Comparison of ENCODE assay signal across 9 mouse cellular contexts in genomic region chr8:120517666-120518410, GRCm38 (mm10).
DNase-seq lines count a peak whose midpoint lies in the region; ATAC-seq lines count a peak whose summit lies in the region.
"Had no signal": no experiment of that assay in that cellular context is flagged by ENCODE, and none has a peak within 500 bp of the region (broad histone marks: within the 10 kb centered on the region; RNA-seq: fewer than 3 reads in every experiment).

No protein-coding gene starts in this region.

- H3K36me3 ChIP-seq in kidney, embryonic 14.5 days (ENCODE audit: control insufficient read depth, insufficient read depth, low read length) = no peaks in the 10 kb centered on the region
- no peaks in the 10 kb centered on the region for H3K36me3 ChIP-seq in forebrain, embryonic 12.5 days (replicated peaks)
- no peaks in the 10 kb centered on the region for H3K36me3 ChIP-seq in hindbrain, embryonic 10.5 days

- ATAC-seq in kidney, embryonic 14.5 days (ENCODE audit: low FRiP score, low TSS enrichment) = no peak
- ATAC-seq in forebrain, embryonic 12.5 days (ENCODE audit: low FRiP score) = no peak
- no peak for ATAC-seq in monocyte, adult 5-6 weeks (replicated peaks; ENCODE audit: insufficient number of reproducible peaks, low FRiP score, low TSS enrichment, poor library complexity, severe bottlenecking)

- no peaks in the 10 kb centered on the region for H3K9me3 ChIP-seq in kidney, embryonic 14.5 days (ENCODE audit: control insufficient read depth, low read length)
- H3K9me3 ChIP-seq in forebrain, embryonic 12.5 days = no peaks in the 10 kb centered on the region
- no peaks in the 10 kb centered on the region for H3K9me3 ChIP-seq in hindbrain, embryonic 10.5 days

- WGBS in kidney, embryonic 14.5 days = 21% methylated on average over 11 of the region's 11 CpGs
- WGBS in forebrain, embryonic 12.5 days = 41% methylated on average over 11 of the region's 11 CpGs
- 44% methylated on average over 11 of the region's 11 CpGs for WGBS in hindbrain, embryonic 10.5 days

- no peak for DNase-seq in kidney, postnatal 14 days
- peak; percentile 34 for DNase-seq in hindbrain, embryonic 10.5 days (ENCODE audit: low spot score)
- DNase-seq in neural tube, embryonic 10.5 days (ENCODE audit: extremely low spot score, low spot score) = peak; percentile 43
- DNase-seq in ovary, adult 18-20 months (ENCODE audit: low spot score) = no peak
- DNase-seq: right cerebral cortex, postnatal 4 days had no signal

- no peaks in the 10 kb centered on the region for H3K27me3 ChIP-seq in kidney, embryonic 14.5 days (ENCODE audit: control insufficient read depth, insufficient read depth, low read length)
- H3K27me3 ChIP-seq in forebrain, embryonic 12.5 days = peaks cover 28% of the 10 kb centered on the region
- peaks cover 89% of the 10 kb centered on the region for H3K27me3 ChIP-seq in hindbrain, embryonic 10.5 days (ENCODE audit: insufficient read depth, poor library complexity, severe bottlenecking)

- H3K4me3 ChIP-seq in kidney, embryonic 14.5 days (ENCODE audit: low read length) = no peak overlapping the region
- H3K4me3 ChIP-seq in forebrain, embryonic 12.5 days (replicated peaks) = no peak overlapping the region
- peak overlapping the region; percentile 3; the same call in 1 of the 2 replicates for H3K4me3 ChIP-seq in hindbrain, embryonic 10.5 days
- H3K4me3 ChIP-seq: left cerebral cortex, adult 2 months had no signal

- H3K4me1 ChIP-seq in kidney, embryonic 14.5 days (ENCODE audit: control insufficient read depth, insufficient read depth, low read length) = peaks cover 69% of the 10 kb centered on the region
- peaks cover 98% of the 10 kb centered on the region for H3K4me1 ChIP-seq in forebrain, embryonic 12.5 days
- H3K4me1 ChIP-seq in hindbrain, embryonic 10.5 days (replicated peaks) = peaks cover 99% of the 10 kb centered on the region

- H3K27ac ChIP-seq in kidney, embryonic 14.5 days (ENCODE audit: low read depth, low read length) = peak overlapping the region; percentile 3; the same call in 1 of the 2 replicates
- peak overlapping the region; percentile 73 for H3K27ac ChIP-seq in forebrain, embryonic 12.5 days
- H3K27ac ChIP-seq in hindbrain, embryonic 10.5 days = peak overlapping the region; percentile 79
- H3K27ac ChIP-seq: left cerebral cortex, adult 2 months had no signal

- H3K9ac ChIP-seq in kidney, embryonic 14.5 days (ENCODE audit: low read depth, low read length) = no peak overlapping the region
- H3K9ac ChIP-seq in forebrain, embryonic 12.5 days = 0 out of 2 replicates have a peak overlapping the region, but pooled peaks have one; percentile 12

- H3K4me2 ChIP-seq in kidney, embryonic 14.5 days (replicated peaks; ENCODE audit: low read depth, low read length) = no peak overlapping the region
- peak overlapping the region; percentile 10; the same call in 1 of the 2 replicates for H3K4me2 ChIP-seq in forebrain, embryonic 12.5 days

Comparison
In these comparisons a context has a peak if more than half of its experiments do, and no peak if none do; other contexts are left out.
1. H3K27ac ChIP-seq: peak in every context shown above with its lines; median percentile 79 in hindbrain, embryonic 10.5 days; 73 in forebrain, embryonic 12.5 days; 3 in kidney, embryonic 14.5 days.
2. DNase-seq: peak in hindbrain, embryonic 10.5 days (single experiment) and neural tube, embryonic 10.5 days (single experiment); none in kidney, postnatal 14 days (single experiment) and ovary, adult 18-20 months (single experiment).